Mouse (Mus musculus) activated CD4-positive, CD25-positive, alpha-beta regulatory T cell, adult 9 weeks (primary cell): Measurements from ENCODE around the gene Slc15a1. TPM values are rescaled to one million over a fixed set of nuclear protein-coding genes. Genes with fewer than 3 reads are reported as not detected.

Experiments used
- polyA plus RNA-seq: library from polyadenylated mRNA; unstranded; fragments of 100-300 nt; shearing (Covaris generic); gene quantifications from one replicate; pipeline ENCODE4 v1.2.1, GENCODE M21; 2017

Slc15a1 gene
- 0.17 TPM for polyA plus RNA-seq

DNA sequence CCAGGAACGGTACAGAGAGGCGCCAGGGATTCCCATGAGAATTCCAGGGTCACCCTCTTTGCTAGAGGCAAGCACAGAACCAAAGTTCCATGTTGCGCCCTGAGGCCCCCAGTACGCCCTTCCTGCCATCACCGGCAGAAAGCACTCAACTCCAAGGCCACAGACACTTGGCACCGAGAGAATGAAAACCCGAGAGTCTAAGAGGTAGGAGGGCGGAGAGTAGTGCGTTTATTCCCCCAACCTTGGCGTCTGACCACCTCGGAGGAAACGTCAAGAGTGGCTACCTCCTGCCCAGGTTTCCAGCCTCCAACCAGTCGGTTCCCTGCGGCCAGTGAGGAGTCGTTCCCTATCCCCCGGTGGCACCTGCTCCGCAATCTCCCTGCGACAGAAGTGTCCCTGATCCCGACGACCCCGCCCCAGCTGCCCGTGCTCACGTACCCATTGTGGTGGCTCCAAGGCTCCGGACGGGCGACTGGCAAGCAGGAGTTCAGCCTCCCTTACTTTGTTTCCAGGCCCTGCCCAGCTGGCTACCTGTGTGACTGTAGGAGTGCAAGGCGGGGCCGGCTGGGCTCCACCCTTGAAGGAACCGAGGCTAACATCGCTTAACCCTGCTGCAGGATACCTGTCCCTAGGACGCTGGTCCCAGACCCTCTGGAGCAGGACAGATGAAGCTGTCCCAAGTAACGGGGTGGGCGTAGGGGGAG, at the start of gene Slc15a1:
TSS of gene Slc15a1 (minus strand) at position 472 of the 704 bp plus-strand sequence.

Other genes with a start within 250 kb of the Slc15a1 start
- 10.0 TPM for gene Stk24, start 125.2 kb downstream of the Slc15a1 start, polyA plus RNA-seq